Mouse (Mus musculus) intestine, embryonic 14.5 days (tissue): ENCODE data around the gene Shisa9. TPM values are rescaled to one million over a fixed set of nuclear protein-coding genes. Genes with fewer than 3 reads are reported as not detected.

Experiments used
- ATAC-seq: fragments of 200-750 bp; cut with Nextera tagmentation; replicated peaks from 2 replicates; pipeline ENCODE4 v1.8.0; 2017; ENCODE audit warnings: low read depth, moderate number of reproducible peaks, moderate TSS enrichment, moderate library complexity; ENCODE audit not compliant: low FRiP score, low TSS enrichment
- DNase-seq: peaks from one replicate; pipeline ENCODE4 v3.0.0-alpha.2; 2018; ENCODE audit warnings: low spot score
- H3K27ac ChIP-seq: fragments of 300-500 bp; sonication (generic); 2 replicates; pipeline ENCODE4 v1.5.1; 2014; ENCODE audit warnings: low read depth, mild to moderate bottlenecking, control low read depth
- H3K27me3 ChIP-seq: fragments of 300-500 bp; sonication (generic); replicated peaks from 2 replicates; pipeline ENCODE4 v1.6.1; 2014; ENCODE audit warnings: low read length, control low read depth; ENCODE audit not compliant: control insufficient read depth, insufficient read depth
- H3K36me3 ChIP-seq: fragments of 300-500 bp; sonication (generic); 2 replicates; pipeline ENCODE4 v1.6.1; 2014; ENCODE audit warnings: low read length, control low read depth; ENCODE audit not compliant: control insufficient read depth, insufficient read depth
- H3K4me1 ChIP-seq: fragments of 300-500 bp; sonication (generic); replicated peaks from 2 replicates; pipeline ENCODE4 v1.6.1; 2014; ENCODE audit warnings: low read length, control low read depth, mixed read lengths; ENCODE audit not compliant: control insufficient read depth, insufficient read depth
- H3K4me2 ChIP-seq: fragments of 300-500 bp; sonication (generic); 2 replicates; pipeline ENCODE4 v1.6.1; 2014; ENCODE audit warnings: low read length
- H3K4me3 ChIP-seq: fragments of 300-500 bp; sonication (generic); 2 replicates; pipeline ENCODE4 v1.5.1; 2014; ENCODE audit warnings: low read depth, low read length, control low read depth, mixed read lengths
- H3K9ac ChIP-seq: fragments of 300-500 bp; sonication (generic); 2 replicates; pipeline ENCODE4 v1.6.1; 2014; ENCODE audit warnings: mild to moderate bottlenecking, low read length
- H3K9me3 ChIP-seq: fragments of 300-500 bp; sonication (generic); 2 replicates; pipeline ENCODE4 v1.6.1; 2016; ENCODE audit warnings: low read length, control low read depth; ENCODE audit not compliant: control insufficient read depth
- WGBS: fragments of 180-500 bp; shearing (Covaris S2); extraction: QIAGEN DNeasy Blood & Tissue Kit; methylation state at CpG from one replicate; pipeline ENCODE4 v1.1.7; 2014; 5-methylcytosine and 5-hydroxymethylcytosine counted together
- polyA plus RNA-seq: library from polyadenylated mRNA; unstranded; fragments of >200 nt; fragmentation: Nextera tagmentation; extraction: Ambion mirVana; gene quantifications from 2 replicates; pipeline ENCODE4 v1.2.1, GENCODE M21; 2014

Shisa9 gene
- polyA plus RNA-seq, 1 experiment from 2014 or later = 1.2 TPM

- Histone ChIP-seq H3K27ac (no peak overlapping the region), H3K27me3 (no peaks in the 10 kb centered on the region), H3K4me3 (no peak overlapping the region), H3K4me2 (no peak overlapping the region), H3K4me1 (no peaks in the 10 kb centered on the region), H3K9ac (no peak overlapping the region), H3K9me3 (no peaks in the 10 kb centered on the region), H3K36me3 (no peaks in the 10 kb centered on the region)
- 92% methylated on average over 2 of the region's 2 CpGs for WGBS
- DNase-seq = no peak
- no peak for ATAC-seq
Measured at GRCm38 (mm10) chr16:12083082-12083481, 99.2 kb downstream of the Shisa9 start.

- H3K27ac ChIP-seq = no peak overlapping the region
- H3K9me3 ChIP-seq = no peaks in the 10 kb centered on the region
- H3K27me3 ChIP-seq = no peaks in the 10 kb centered on the region
- DNase-seq = no peak
- no peak overlapping the region for H3K9ac ChIP-seq
- no peaks in the 10 kb centered on the region for H3K36me3 ChIP-seq
- no peaks in the 10 kb centered on the region for H3K4me1 ChIP-seq
- H3K4me2 ChIP-seq = no peak overlapping the region
- H3K4me3 ChIP-seq = no peak overlapping the region
- no peak for ATAC-seq
- WGBS = 63% methylated on average over 5 of the region's 5 CpGs
Measured at GRCm38 (mm10) chr16:12090604-12091235, 106.8 kb downstream of the Shisa9 start.

- Histone ChIP-seq H3K9ac (no peak overlapping the region), H3K4me2 (no peak overlapping the region), H3K27ac (no peak overlapping the region), H3K4me3 (no peak overlapping the region), H3K4me1 (no peaks in the 10 kb centered on the region), H3K27me3 (no peaks in the 10 kb centered on the region), H3K9me3 (no peaks in the 10 kb centered on the region), H3K36me3 (no peaks in the 10 kb centered on the region)
- ATAC-seq = no peak
- DNase-seq = no peak
- WGBS = 88% methylated on average over 4 of the region's 4 CpGs
Measured at GRCm38 (mm10) chr16:12093253-12093652, 109.3 kb downstream of the Shisa9 start.

- Histone ChIP-seq H3K9ac (no peak overlapping the region), H3K4me3 (no peak overlapping the region), H3K27ac (no peak overlapping the region), H3K36me3 (no peaks in the 10 kb centered on the region), H3K27me3 (no peaks in the 10 kb centered on the region), H3K9me3 (no peaks in the 10 kb centered on the region), H3K4me2 (no peak overlapping the region), H3K4me1 (no peaks in the 10 kb centered on the region)
- 74% methylated on average over 7 of the region's 7 CpGs for WGBS
- ATAC-seq (no peak), DNase-seq (no peak)
Measured at GRCm38 (mm10) chr16:12094784-12095315, 110.9 kb downstream of the Shisa9 start.

GRCm38 (mm10) chr16:12095365-12095764 lies 111.5 kb downstream of the Shisa9 start:
- H3K27me3 ChIP-seq = no peaks in the 10 kb centered on the region
- H3K4me1 ChIP-seq = no peaks in the 10 kb centered on the region
- DNase-seq = no peak
- no peak overlapping the region for H3K4me3 ChIP-seq
- no peak overlapping the region for H3K4me2 ChIP-seq
- no peaks in the 10 kb centered on the region for H3K9me3 ChIP-seq
- 48% methylated on average over 2 of the region's 2 CpGs for WGBS
- no peak overlapping the region for H3K27ac ChIP-seq
- ATAC-seq = no peak
- no peak overlapping the region for H3K9ac ChIP-seq
- H3K36me3 ChIP-seq = no peaks in the 10 kb centered on the region

DNA sequence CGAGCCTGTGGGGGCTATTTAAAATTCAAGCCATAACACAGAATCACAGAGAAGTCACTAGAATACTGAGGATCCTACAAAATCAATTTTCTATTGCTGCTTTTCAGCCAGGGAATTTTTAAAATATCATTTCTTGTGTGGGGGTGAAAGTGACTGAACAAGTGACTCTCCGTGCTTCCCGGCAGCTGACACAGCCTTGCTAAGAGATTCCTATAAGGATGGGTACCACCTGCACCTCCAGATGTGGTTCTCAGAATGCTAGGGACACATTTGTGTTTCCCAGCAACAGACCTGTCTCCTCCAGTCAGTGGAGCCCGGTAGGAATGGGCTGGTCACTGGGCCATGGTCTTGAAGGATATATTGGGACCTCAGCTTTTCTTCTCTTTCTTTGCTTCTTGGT lies 124.5 kb downstream of the Shisa9 start:
- no peak overlapping the region for H3K4me3 ChIP-seq
- ATAC-seq = no peak
- H3K9me3 ChIP-seq = 0 out of 2 replicates have a peak, but pooled peaks cover 2% of the 10 kb centered on the region
- no peaks in the 10 kb centered on the region for H3K36me3 ChIP-seq
- H3K27ac ChIP-seq = no peak overlapping the region
- no peak overlapping the region for H3K4me2 ChIP-seq
- WGBS = 85% methylated on average over 4 of the region's 4 CpGs
- no peak overlapping the region for H3K9ac ChIP-seq
- no peak for DNase-seq
- H3K27me3 ChIP-seq = no peaks in the 10 kb centered on the region
- no peaks in the 10 kb centered on the region for H3K4me1 ChIP-seq

GRCm38 (mm10) chr16:12110851-12111437 lies 127.0 kb downstream of the Shisa9 start:
- H3K9ac ChIP-seq = no peak overlapping the region
- H3K36me3 ChIP-seq = no peaks in the 10 kb centered on the region
- no peaks in the 10 kb centered on the region for H3K4me1 ChIP-seq
- WGBS = 75% methylated on average over 5 of the region's 5 CpGs
- H3K4me2 ChIP-seq = no peak overlapping the region
- no peak overlapping the region for H3K27ac ChIP-seq
- H3K9me3 ChIP-seq = no peaks in the 10 kb centered on the region
- H3K4me3 ChIP-seq = no peak overlapping the region
- no peak for DNase-seq
- no peaks in the 10 kb centered on the region for H3K27me3 ChIP-seq
- no peak for ATAC-seq

- H3K9me3 ChIP-seq = no peaks in the 10 kb centered on the region
- H3K9ac ChIP-seq = no peak overlapping the region
- ATAC-seq = no peak
- H3K4me2 ChIP-seq = no peak overlapping the region
- no peak for DNase-seq
- H3K4me3 ChIP-seq = no peak overlapping the region
- H3K36me3 ChIP-seq = no peaks in the 10 kb centered on the region
- no peaks in the 10 kb centered on the region for H3K27me3 ChIP-seq
- no peaks in the 10 kb centered on the region for H3K4me1 ChIP-seq
- H3K27ac ChIP-seq = no peak overlapping the region
- WGBS = 86% methylated on average over 5 of the region's 5 CpGs
Measured at GRCm38 (mm10) chr16:12114396-12114795, 130.5 kb downstream of the Shisa9 start.
